Mouse (Mus musculus) heart, postnatal 0 days (tissue): ENCODE measurements around the gene Slc4a3.

Source experiments
- CTCF ChIP-seq: IDR thresholded peaks from 2 replicates; pipeline ENCODE4 v1.5.1; 2016; ENCODE audit warnings: antibody characterized with exemption, control low read depth, low read depth
- EP300 ChIP-seq: IDR thresholded peaks from 2 replicates; pipeline ENCODE4 v1.6.1; 2016; ENCODE audit warnings: antibody characterized with exemption, low read depth

- TF ChIP-seq CTCF (no peak), EP300 (no peak)
These were observed 64.5 kb downstream of the Slc4a3 start for GRCm38 (mm10) chr1:75610553-75610952.
